Mouse (Mus musculus) brain, embryonic 18.5 days (tissue): ENCODE data around the gene Aatk.

Experiments used
- DNase-seq: peaks from one replicate; pipeline ENCODE4 v3.0.0-alpha.2; 2012; ENCODE audit warnings: low read depth, low spot score

Aatk gene

GRCm38 (mm10) chr11:120052274-120052673 lies 5.3 kb upstream of the Aatk start:
- no peak for DNase-seq

- DNase-seq = no peak
Measured at GRCm38 (mm10) chr11:120051124-120051811, 4.3 kb upstream of the Aatk start.

GRCm38 (mm10) chr11:120049067-120049466 lies 2.1 kb upstream of the Aatk start:
- no peak for DNase-seq

GRCm38 (mm10) chr11:120048252-120048556 lies 1.2 kb upstream of the Aatk start:
- peak; percentile 39 for DNase-seq

- no peak for DNase-seq
Measured at GRCm38 (mm10) chr11:120047531-120048251, 724 bp upstream of the Aatk start.

GRCm38 (mm10) chr11:120045839-120046552 lies 971 bp downstream of the Aatk start:
- no peak for DNase-seq

GRCm38 (mm10) chr11:120045341-120045740 lies 1.6 kb downstream of the Aatk start:
- DNase-seq = no peak

GRCm38 (mm10) chr11:120042141-120042838 lies 4.7 kb downstream of the Aatk start:
- no peak for DNase-seq

- no peak for DNase-seq
Measured at GRCm38 (mm10) chr11:120041191-120042123, 5.5 kb downstream of the Aatk start.

GRCm38 (mm10) chr11:120040440-120040839 lies 6.5 kb downstream of the Aatk start:
- no peak for DNase-seq

GRCm38 (mm10) chr11:120039581-120039980 lies 7.4 kb downstream of the Aatk start:
- no peak for DNase-seq

GRCm38 (mm10) chr11:120034762-120035161 lies 12.2 kb downstream of the Aatk start:
- DNase-seq = no peak

GRCm38 (mm10) chr11:120034306-120034705 lies 12.7 kb downstream of the Aatk start:
- DNase-seq = no peak

GRCm38 (mm10) chr11:120033473-120033872 lies 13.5 kb downstream of the Aatk start:
- no peak for DNase-seq

GRCm38 (mm10) chr11:120032052-120032451 lies 14.9 kb downstream of the Aatk start:
- no peak for DNase-seq

- DNase-seq = no peak
Measured at GRCm38 (mm10) chr11:120030145-120030901, 16.6 kb downstream of the Aatk start.

- DNase-seq = no peak
Measured at GRCm38 (mm10) chr11:120029431-120030144, 17.4 kb downstream of the Aatk start.

- no peak for DNase-seq
Measured at GRCm38 (mm10) chr11:120028319-120029092, 18.5 kb downstream of the Aatk start.

- DNase-seq = no peak
Measured at GRCm38 (mm10) chr11:120026941-120027340, 20.0 kb downstream of the Aatk start.
